Mouse (Mus musculus): ENCODE data around the gene Pigk. TPM values are rescaled to one million over a fixed set of nuclear protein-coding genes. Genes with fewer than 3 reads are reported as not detected.

Gene Pigk
- polyA plus RNA-seq, 1 experiment from 2014 or later: 36.3 TPM

DNA sequence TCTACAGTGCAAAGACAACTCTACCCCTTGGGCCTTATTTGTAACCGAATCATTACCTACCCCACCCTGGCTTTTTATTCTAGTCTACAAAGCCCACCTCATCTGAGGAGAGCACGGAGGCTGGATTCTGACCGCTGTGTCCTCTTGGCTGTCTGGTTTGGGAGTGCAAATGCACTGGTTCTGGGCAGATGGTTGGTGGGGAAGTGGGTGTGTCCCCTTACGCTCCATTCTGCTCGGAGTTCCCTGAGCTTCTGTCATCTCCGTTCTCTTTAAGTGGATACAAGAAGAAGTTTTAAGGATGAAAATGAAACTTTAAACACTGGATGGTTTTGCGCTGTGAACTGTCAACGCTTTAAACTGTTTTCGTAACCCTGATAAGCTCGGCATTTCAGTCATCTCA is 199.2 kb downstream of the Pigk start:
- Histone ChIP-seq H3K27ac (ENCODE audit: low read depth, low read length) (no peak overlapping the region), H3K4me1 (replicated peaks; ENCODE audit: control insufficient read depth, insufficient read depth, low read length) (no peaks in the 10 kb centered on the region), H3K27me3 (ENCODE audit: control insufficient read depth, insufficient read depth, low read length) (no peaks in the 10 kb centered on the region), H3K4me3 (ENCODE audit: low read depth, low read length) (no peak overlapping the region), H3K9me3 (ENCODE audit: control insufficient read depth, low read length) (no peaks in the 10 kb centered on the region), H3K4me2 (ENCODE audit: low read depth, low read length, severe bottlenecking) (no peak overlapping the region), H3K9ac (ENCODE audit: low read length) (no peak overlapping the region), H3K36me3 (ENCODE audit: control insufficient read depth, insufficient read depth, low read length) (no peaks in the 10 kb centered on the region)
- no peak for ATAC-seq (replicated peaks; ENCODE audit: low FRiP score)
- no peak for DNase-seq (ENCODE audit: low spot score)
- 97% methylated on average over 10 of the region's 10 CpGs for WGBS

DNA sequence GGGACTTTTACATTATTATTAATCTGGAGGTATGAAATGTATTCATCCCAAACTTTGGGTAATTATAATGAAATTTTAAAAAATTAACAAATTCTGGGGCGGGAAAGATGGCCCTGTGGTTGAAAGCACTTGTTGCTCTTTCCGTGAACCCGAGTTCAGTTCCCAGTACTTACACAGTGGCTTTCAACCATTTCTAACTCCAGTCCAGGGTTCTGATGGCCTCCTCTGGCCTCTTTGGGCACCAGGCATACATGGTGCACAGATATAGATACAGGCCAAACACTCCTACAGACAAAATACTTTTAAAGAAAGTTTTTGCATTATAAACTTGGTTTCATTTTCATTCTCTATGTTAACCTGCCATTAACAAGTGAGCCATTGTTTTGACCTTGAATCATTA is 199.7 kb downstream of the Pigk start:
- no peak overlapping the region for H3K4me3 ChIP-seq (ENCODE audit: low read depth, low read length)
- no peak overlapping the region for H3K9ac ChIP-seq (ENCODE audit: low read length)
- H3K36me3 ChIP-seq (ENCODE audit: control insufficient read depth, insufficient read depth, low read length): no peaks in the 10 kb centered on the region
- H3K4me2 ChIP-seq (ENCODE audit: low read depth, low read length, severe bottlenecking): no peak overlapping the region
- H3K9me3 ChIP-seq (ENCODE audit: control insufficient read depth, low read length): no peaks in the 10 kb centered on the region
- no peaks in the 10 kb centered on the region for H3K4me1 ChIP-seq (replicated peaks; ENCODE audit: control insufficient read depth, insufficient read depth, low read length)
- no peak for DNase-seq (ENCODE audit: low spot score)
- ATAC-seq (replicated peaks; ENCODE audit: low FRiP score): no peak
- 96% methylated on average over 3 of the region's 3 CpGs for WGBS
- H3K27ac ChIP-seq (ENCODE audit: low read depth, low read length): no peak overlapping the region
- no peaks in the 10 kb centered on the region for H3K27me3 ChIP-seq (ENCODE audit: control insufficient read depth, insufficient read depth, low read length)

DNA sequence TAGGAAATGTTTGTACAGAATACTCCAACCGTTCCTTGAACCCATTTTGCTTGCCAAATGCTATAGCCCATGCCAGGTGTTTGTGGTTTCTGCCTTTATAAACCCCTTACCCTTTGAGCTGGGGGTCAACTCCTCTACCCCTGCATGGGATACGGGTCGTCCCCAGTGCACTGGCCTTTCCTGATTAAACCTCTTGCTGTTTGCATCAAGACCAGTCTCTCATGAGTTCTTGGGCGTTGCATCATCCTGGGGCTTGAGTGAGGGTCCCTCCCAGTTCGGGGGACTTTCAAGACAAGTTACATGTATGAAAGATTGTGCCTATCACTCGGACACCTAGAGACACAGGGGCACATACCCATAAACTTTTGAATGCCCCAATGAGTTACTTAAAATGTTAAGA is 200.5 kb downstream of the Pigk start:
- no peak for DNase-seq (ENCODE audit: low spot score)
- ATAC-seq (replicated peaks; ENCODE audit: low FRiP score): no peak
- H3K4me2 ChIP-seq (ENCODE audit: low read depth, low read length, severe bottlenecking): no peak overlapping the region
- H3K36me3 ChIP-seq (ENCODE audit: control insufficient read depth, insufficient read depth, low read length): no peaks in the 10 kb centered on the region
- H3K9ac ChIP-seq (ENCODE audit: low read length): no peak overlapping the region
- H3K27ac ChIP-seq (ENCODE audit: low read depth, low read length): no peak overlapping the region
- H3K9me3 ChIP-seq (ENCODE audit: control insufficient read depth, low read length): no peaks in the 10 kb centered on the region
- 92% methylated on average over 6 of the region's 6 CpGs for WGBS
- H3K4me1 ChIP-seq (replicated peaks; ENCODE audit: control insufficient read depth, insufficient read depth, low read length): no peaks in the 10 kb centered on the region
- no peaks in the 10 kb centered on the region for H3K27me3 ChIP-seq (ENCODE audit: control insufficient read depth, insufficient read depth, low read length)
- no peak overlapping the region for H3K4me3 ChIP-seq (ENCODE audit: low read depth, low read length)

DNA sequence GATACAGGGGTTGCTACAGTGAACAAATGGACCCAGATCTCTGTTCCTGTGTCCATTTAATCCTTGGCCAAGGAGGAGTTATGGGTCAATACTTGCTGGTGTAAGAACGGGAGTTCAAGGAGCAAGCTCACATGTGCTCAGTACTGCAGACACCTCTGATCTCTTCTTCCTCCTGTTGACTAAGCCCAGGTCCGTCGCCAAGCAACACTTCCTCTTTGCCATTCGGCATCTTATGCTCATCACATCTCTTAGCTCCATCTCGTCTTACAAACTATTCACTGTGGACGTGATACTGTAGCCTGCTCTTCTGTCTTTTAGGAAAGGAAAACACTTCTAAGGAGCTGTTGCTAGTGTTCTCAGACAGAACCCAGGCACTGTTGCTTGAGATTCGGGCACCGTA is 203.7 kb downstream of the Pigk start:
- DNase-seq (ENCODE audit: low spot score): no peak
- no peaks in the 10 kb centered on the region for H3K36me3 ChIP-seq (ENCODE audit: control insufficient read depth, insufficient read depth, low read length)
- H3K4me3 ChIP-seq (ENCODE audit: low read depth, low read length): no peak overlapping the region
- ATAC-seq (replicated peaks; ENCODE audit: low FRiP score): no peak
- no peak overlapping the region for H3K9ac ChIP-seq (ENCODE audit: low read length)
- H3K27me3 ChIP-seq (ENCODE audit: control insufficient read depth, insufficient read depth, low read length): no peaks in the 10 kb centered on the region
- no peak overlapping the region for H3K4me2 ChIP-seq (ENCODE audit: low read depth, low read length, severe bottlenecking)
- H3K4me1 ChIP-seq (replicated peaks; ENCODE audit: control insufficient read depth, insufficient read depth, low read length): no peaks in the 10 kb centered on the region
- no peak overlapping the region for H3K27ac ChIP-seq (ENCODE audit: low read depth, low read length)
- 85% methylated on average over 8 of the region's 8 CpGs for WGBS
- no peaks in the 10 kb centered on the region for H3K9me3 ChIP-seq (ENCODE audit: control insufficient read depth, low read length)

DNA sequence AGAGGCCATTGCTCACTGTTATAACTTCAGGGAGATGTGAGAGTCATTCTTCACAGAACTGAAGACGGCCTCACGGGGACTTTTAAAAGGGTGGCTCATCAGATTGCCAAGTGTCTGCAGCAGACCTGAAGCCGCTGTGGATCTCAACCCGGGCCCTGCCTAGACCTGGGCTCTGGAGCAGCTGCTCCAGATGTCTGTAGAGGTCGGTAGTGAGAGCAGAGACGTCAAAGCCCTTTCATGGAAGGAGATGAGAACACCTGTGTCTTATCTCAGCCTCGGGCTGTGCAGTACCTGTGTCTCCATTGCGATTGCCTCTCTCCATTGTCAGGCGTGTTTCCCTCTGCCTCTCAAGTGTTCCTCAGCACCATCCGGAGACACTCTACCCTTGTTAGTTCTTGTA is 205.2 kb downstream of the Pigk start:
- DNase-seq (ENCODE audit: low spot score): no peak
- Histone ChIP-seq H3K27me3 (ENCODE audit: control insufficient read depth, insufficient read depth, low read length) (no peaks in the 10 kb centered on the region), H3K4me2 (ENCODE audit: low read depth, low read length, severe bottlenecking) (no peak overlapping the region), H3K27ac (ENCODE audit: low read depth, low read length) (no peak overlapping the region), H3K9ac (ENCODE audit: low read length) (no peak overlapping the region), H3K36me3 (ENCODE audit: control insufficient read depth, insufficient read depth, low read length) (no peaks in the 10 kb centered on the region), H3K9me3 (ENCODE audit: control insufficient read depth, low read length) (no peaks in the 10 kb centered on the region), H3K4me3 (ENCODE audit: low read depth, low read length) (no peak overlapping the region), H3K4me1 (replicated peaks; ENCODE audit: control insufficient read depth, insufficient read depth, low read length) (no peaks in the 10 kb centered on the region)
- WGBS: 78% methylated on average over 10 of the region's 10 CpGs
- no peak for ATAC-seq (replicated peaks; ENCODE audit: low FRiP score)

DNA sequence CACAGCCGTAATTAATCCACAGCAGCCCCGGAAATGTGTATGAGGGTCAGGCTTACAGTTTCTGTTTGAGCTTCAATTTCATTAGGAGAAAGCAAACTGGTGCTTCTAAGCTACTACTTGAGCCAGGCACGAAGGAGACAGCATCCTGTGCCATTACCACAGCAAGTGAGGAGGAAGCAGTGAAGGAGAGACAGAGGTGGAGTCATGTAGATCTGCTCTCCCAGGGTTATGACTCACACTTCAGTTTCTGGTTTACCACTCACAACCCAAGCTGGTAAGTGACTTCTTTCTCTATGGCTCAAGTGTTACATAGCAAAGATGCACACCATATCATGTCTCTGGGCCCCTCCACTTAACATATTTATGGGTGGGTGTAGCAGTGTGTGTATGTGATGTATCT is 206.5 kb downstream of the Pigk start:
- no peak for ATAC-seq (replicated peaks; ENCODE audit: low FRiP score)
- H3K4me1 ChIP-seq (replicated peaks; ENCODE audit: control insufficient read depth, insufficient read depth, low read length): no peaks in the 10 kb centered on the region
- H3K36me3 ChIP-seq (ENCODE audit: control insufficient read depth, insufficient read depth, low read length): no peaks in the 10 kb centered on the region
- H3K9ac ChIP-seq (ENCODE audit: low read length): no peak overlapping the region
- DNase-seq (ENCODE audit: low spot score): no peak
- no peaks in the 10 kb centered on the region for H3K27me3 ChIP-seq (ENCODE audit: control insufficient read depth, insufficient read depth, low read length)
- no peaks in the 10 kb centered on the region for H3K9me3 ChIP-seq (ENCODE audit: control insufficient read depth, low read length)
- 81% methylated on average over 3 of the region's 3 CpGs for WGBS
- H3K27ac ChIP-seq (ENCODE audit: low read depth, low read length): no peak overlapping the region
- H3K4me3 ChIP-seq (ENCODE audit: low read depth, low read length): no peak overlapping the region
- H3K4me2 ChIP-seq (ENCODE audit: low read depth, low read length, severe bottlenecking): no peak overlapping the region

DNA sequence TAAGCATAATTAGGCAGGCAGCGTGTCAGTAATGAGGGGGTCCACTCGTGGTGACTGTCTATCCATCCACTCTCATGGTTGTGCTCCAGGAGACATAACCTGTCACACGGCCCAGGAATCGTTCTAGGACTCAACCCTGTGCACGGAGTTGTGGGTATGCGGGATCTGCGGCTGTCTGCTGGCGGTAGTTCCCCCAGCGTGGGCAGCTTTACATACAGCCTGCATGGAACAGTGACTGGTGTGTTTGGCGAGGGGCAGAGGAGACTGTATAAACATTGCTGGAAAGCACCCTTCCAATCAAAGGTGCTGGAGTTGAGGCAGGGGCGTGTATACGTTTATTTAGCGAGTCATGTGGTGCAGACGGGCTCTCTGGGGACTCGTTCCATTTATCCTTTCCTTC is 209.6 kb downstream of the Pigk start:
- Histone ChIP-seq H3K4me3 (ENCODE audit: low read depth, low read length) (no peak overlapping the region), H3K9me3 (ENCODE audit: control insufficient read depth, low read length) (no peaks in the 10 kb centered on the region), H3K27me3 (ENCODE audit: control insufficient read depth, insufficient read depth, low read length) (no peaks in the 10 kb centered on the region), H3K27ac (ENCODE audit: low read depth, low read length) (no peak overlapping the region), H3K4me2 (ENCODE audit: low read depth, low read length, severe bottlenecking) (no peak overlapping the region), H3K9ac (ENCODE audit: low read length) (no peak overlapping the region), H3K4me1 (replicated peaks; ENCODE audit: control insufficient read depth, insufficient read depth, low read length) (no peaks in the 10 kb centered on the region), H3K36me3 (ENCODE audit: control insufficient read depth, insufficient read depth, low read length) (no peaks in the 10 kb centered on the region)
- DNase-seq (ENCODE audit: low spot score) (no peak), ATAC-seq (replicated peaks; ENCODE audit: low FRiP score) (no peak)
- WGBS: 85% methylated on average over 15 of the region's 15 CpGs

DNA sequence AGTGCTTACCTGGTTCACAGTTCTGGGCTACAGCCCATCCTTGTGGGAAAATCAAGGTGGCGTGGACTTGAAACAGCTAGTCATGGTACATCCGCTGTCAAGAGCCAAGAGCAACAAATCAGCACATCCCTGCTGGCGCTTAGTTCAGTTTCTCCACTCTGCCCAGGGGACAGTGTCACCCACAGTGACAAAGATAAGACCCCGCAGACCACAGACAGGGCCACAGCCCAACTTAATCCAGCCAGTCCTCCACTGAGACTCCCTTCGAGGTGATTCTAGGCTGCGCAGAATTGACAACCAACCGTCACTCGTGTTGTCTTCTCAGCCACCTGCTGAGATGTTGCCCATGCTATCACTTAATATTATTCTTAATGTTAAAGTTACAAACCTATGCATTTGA is 211.5 kb downstream of the Pigk start:
- Histone ChIP-seq H3K4me1 (replicated peaks; ENCODE audit: control insufficient read depth, insufficient read depth, low read length) (no peaks in the 10 kb centered on the region), H3K4me3 (ENCODE audit: low read depth, low read length) (no peak overlapping the region), H3K27ac (ENCODE audit: low read depth, low read length) (no peak overlapping the region), H3K9ac (ENCODE audit: low read length) (no peak overlapping the region), H3K36me3 (ENCODE audit: control insufficient read depth, insufficient read depth, low read length) (no peaks in the 10 kb centered on the region), H3K27me3 (ENCODE audit: control insufficient read depth, insufficient read depth, low read length) (no peaks in the 10 kb centered on the region), H3K9me3 (ENCODE audit: control insufficient read depth, low read length) (no peaks in the 10 kb centered on the region), H3K4me2 (ENCODE audit: low read depth, low read length, severe bottlenecking) (no peak overlapping the region)
- no peak for ATAC-seq (replicated peaks; ENCODE audit: low FRiP score)
- DNase-seq (ENCODE audit: low spot score): no peak
- WGBS: 92% methylated on average over 8 of the region's 8 CpGs

DNA sequence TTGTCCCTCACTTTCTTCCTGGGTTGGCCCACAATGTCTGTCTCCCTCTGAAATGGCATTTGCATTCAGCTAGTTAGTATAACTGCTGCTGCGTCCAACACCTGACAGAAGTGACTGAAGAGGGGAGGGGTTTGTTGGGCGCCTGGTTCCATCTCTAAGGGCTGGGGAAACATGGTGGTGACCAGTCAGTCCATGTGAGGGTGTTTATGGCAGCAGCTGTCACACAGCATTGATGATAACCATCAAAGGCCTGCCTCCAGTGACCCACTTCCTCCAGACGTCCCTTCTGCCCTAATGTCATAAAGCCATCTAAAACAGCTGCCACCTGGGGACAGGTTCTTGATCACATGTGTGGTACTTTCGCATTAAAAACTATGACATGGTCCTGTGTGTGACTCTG is 212.3 kb downstream of the Pigk start:
- no peaks in the 10 kb centered on the region for H3K36me3 ChIP-seq (ENCODE audit: control insufficient read depth, insufficient read depth, low read length)
- 79% methylated on average over 4 of the region's 4 CpGs for WGBS
- no peak overlapping the region for H3K27ac ChIP-seq (ENCODE audit: low read depth, low read length)
- H3K4me3 ChIP-seq (ENCODE audit: low read depth, low read length): no peak overlapping the region
- no peaks in the 10 kb centered on the region for H3K9me3 ChIP-seq (ENCODE audit: control insufficient read depth, low read length)
- DNase-seq (ENCODE audit: low spot score): no peak
- H3K4me1 ChIP-seq (replicated peaks; ENCODE audit: control insufficient read depth, insufficient read depth, low read length): no peaks in the 10 kb centered on the region
- no peak overlapping the region for H3K4me2 ChIP-seq (ENCODE audit: low read depth, low read length, severe bottlenecking)
- no peaks in the 10 kb centered on the region for H3K27me3 ChIP-seq (ENCODE audit: control insufficient read depth, insufficient read depth, low read length)
- no peak overlapping the region for H3K9ac ChIP-seq (ENCODE audit: low read length)
- ATAC-seq (replicated peaks; ENCODE audit: low FRiP score): no peak
